Mouse (Mus musculus) midbrain, embryonic 15.5 days (tissue): ENCODE measurements around the gene Gbgt1. TPM values are rescaled to one million over a fixed set of nuclear protein-coding genes. Genes with fewer than 3 reads are reported as not detected.

ENCODE experiments used
- ATAC-seq: fragments of 200-750 bp; cut with Nextera tagmentation; replicated peaks from 2 replicates; pipeline ENCODE4 v1.8.0; 2017; ENCODE audit warnings: moderate TSS enrichment
- H3K27ac ChIP-seq: fragments of 300-500 bp; sonication (generic); 2 replicates; pipeline ENCODE4 v1.5.1; 2015; ENCODE audit warnings: mild to moderate bottlenecking, inconsistent platforms
- H3K27me3 ChIP-seq: fragments of 300-500 bp; sonication (generic); replicated peaks from 2 replicates; pipeline ENCODE4 v1.6.1; 2015; ENCODE audit warnings: inconsistent platforms
- H3K36me3 ChIP-seq: fragments of 300-500 bp; sonication (generic); replicated peaks from 2 replicates; pipeline ENCODE4 v1.6.1; 2015; ENCODE audit warnings: inconsistent platforms
- H3K4me1 ChIP-seq: fragments of 300-500 bp; sonication (generic); 2 replicates; pipeline ENCODE4 v1.6.1; 2015; ENCODE audit warnings: inconsistent platforms
- H3K4me2 ChIP-seq: fragments of 300-500 bp; sonication (generic); 2 replicates; pipeline ENCODE4 v1.6.1; 2015; ENCODE audit warnings: inconsistent platforms, mild to moderate bottlenecking, moderate library complexity
- H3K4me3 ChIP-seq: fragments of 300-500 bp; sonication (generic); 2 replicates; pipeline ENCODE4 v1.5.1; 2015; ENCODE audit warnings: mild to moderate bottlenecking, inconsistent platforms
- H3K9ac ChIP-seq: fragments of 300-500 bp; sonication (generic); 2 replicates; pipeline ENCODE4 v1.6.1; 2015; ENCODE audit warnings: mild to moderate bottlenecking, inconsistent platforms
- H3K9me3 ChIP-seq: fragments of 300-500 bp; sonication (generic); 2 replicates; pipeline ENCODE4 v1.6.1; 2016; ENCODE audit warnings: inconsistent platforms
- WGBS: fragments of 180-500 bp; shearing (Covaris S2); methylation state at CpG from one replicate; pipeline ENCODE4 v1.1.7; 2015; ENCODE audit warnings: mixed read lengths; 5-methylcytosine and 5-hydroxymethylcytosine counted together
- polyA plus RNA-seq: library from polyadenylated mRNA; unstranded; fragments of >200 nt; fragmentation: Nextera tagmentation; extraction: Ambion mirVana; gene quantifications from 2 replicates; pipeline ENCODE4 v1.2.1, GENCODE M21; 2015

Gbgt1 gene
- polyA plus RNA-seq, 1 experiment from 2014 or later = 1.1 TPM

DNA sequence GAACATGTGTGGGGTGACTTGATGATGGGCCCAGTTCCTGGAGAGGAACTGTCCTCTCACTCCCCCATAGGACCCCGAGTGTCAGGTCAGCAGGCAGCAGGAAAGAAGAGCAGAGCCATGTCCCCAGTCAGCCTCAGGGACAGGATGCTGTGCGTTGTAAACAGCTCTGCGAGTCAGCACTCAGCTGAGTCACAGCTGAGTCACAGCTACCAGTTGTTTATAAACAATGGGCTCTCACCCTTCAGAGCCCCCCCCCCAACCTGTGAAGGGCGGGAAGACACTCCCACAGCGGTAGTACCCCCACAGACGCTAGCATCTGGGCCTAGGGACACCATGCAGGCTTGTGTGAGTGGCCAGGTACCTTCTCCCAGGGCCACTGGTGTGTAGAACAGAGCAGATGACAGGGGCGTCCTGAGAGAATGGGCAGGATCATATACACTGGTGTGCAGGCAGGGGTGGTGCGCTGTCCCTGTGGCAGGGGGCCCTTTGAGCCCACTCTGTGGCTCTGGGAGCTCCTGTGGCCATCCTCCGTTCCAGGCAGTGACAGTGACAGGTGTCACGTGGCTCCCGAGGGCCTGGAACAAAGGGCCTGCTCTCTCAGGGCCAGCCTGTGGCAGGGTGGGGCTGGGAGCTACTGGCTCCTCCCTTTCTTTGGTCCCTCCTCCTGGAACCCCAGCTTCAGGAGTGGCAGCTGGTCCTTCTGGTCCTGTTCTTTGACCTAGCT, 28.7 kb downstream of the Gbgt1 start:
- 12% methylated on average over 11 of the region's 11 CpGs for WGBS
- Histone ChIP-seq H3K4me2 (peak overlapping the region; percentile 20), H3K27ac (peak overlapping the region; percentile 75), H3K9me3 (no peaks in the 10 kb centered on the region), H3K27me3 (no peaks in the 10 kb centered on the region), H3K4me3 (no peak overlapping the region), H3K4me1 (peaks cover 85% of the 10 kb centered on the region), H3K36me3 (no peaks in the 10 kb centered on the region), H3K9ac (no peak overlapping the region; the same call in 1 of the 2 replicates)
- peak; percentile 46 for ATAC-seq

DNA sequence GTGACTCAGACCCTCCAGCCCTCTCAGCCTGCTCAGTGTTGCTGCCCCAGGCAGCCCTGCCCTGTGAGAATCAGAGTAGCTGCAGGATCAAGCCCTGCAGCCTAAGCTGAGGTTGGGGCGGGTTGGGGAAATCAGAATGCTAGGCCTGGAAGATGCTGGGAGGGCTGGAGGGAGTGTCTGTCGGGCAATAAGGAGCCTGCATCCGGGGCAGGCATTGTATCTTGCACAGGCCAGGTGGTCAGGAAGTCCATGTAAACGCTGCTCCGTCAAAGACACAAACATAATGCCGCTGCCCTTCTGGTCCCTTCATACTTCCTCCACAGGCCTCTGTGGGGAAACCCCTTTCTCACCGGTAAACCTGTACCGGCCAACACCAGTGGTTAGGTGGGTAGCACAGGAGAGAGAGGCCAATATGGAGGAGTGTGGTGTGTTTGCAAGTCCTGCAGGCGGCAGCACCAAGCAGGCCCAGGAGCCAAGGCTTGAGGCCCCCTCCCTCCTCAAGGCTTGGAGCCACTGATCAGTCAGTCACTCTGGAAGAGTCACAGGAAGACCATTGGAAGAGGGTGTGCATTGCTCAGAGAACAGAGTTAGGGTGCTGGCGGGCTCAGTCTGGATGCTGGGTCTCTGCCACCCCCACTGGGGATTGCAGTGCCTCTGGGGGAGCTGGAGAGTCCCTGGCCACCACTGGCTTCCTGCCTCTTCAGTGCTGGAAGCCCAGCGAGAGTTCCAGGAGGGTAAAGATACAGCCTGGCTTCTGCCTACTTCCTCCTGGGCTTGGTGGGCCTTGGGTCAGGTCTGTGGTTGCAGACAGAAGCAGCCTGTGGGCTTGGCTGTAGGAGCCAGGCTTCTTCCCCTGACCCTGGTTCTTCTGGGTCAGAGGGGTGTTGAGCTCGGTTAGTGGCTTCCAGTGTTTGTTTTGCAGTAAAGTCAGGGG, 29.5 kb downstream of the Gbgt1 start:
- ATAC-seq = peak; percentile 7; the same call in 1 of the 2 replicates
- 41% methylated on average over 12 of the region's 12 CpGs for WGBS
- H3K27ac ChIP-seq = peak overlapping the region; percentile 75
- H3K9me3 ChIP-seq = no peaks in the 10 kb centered on the region
- H3K4me1 ChIP-seq = peaks cover 85% of the 10 kb centered on the region
- H3K4me3 ChIP-seq = no peak overlapping the region
- no peaks in the 10 kb centered on the region for H3K36me3 ChIP-seq
- H3K27me3 ChIP-seq = no peaks in the 10 kb centered on the region
- peak overlapping the region; percentile 20 for H3K4me2 ChIP-seq
- no peak overlapping the region; the same call in 1 of the 2 replicates for H3K9ac ChIP-seq

DNA sequence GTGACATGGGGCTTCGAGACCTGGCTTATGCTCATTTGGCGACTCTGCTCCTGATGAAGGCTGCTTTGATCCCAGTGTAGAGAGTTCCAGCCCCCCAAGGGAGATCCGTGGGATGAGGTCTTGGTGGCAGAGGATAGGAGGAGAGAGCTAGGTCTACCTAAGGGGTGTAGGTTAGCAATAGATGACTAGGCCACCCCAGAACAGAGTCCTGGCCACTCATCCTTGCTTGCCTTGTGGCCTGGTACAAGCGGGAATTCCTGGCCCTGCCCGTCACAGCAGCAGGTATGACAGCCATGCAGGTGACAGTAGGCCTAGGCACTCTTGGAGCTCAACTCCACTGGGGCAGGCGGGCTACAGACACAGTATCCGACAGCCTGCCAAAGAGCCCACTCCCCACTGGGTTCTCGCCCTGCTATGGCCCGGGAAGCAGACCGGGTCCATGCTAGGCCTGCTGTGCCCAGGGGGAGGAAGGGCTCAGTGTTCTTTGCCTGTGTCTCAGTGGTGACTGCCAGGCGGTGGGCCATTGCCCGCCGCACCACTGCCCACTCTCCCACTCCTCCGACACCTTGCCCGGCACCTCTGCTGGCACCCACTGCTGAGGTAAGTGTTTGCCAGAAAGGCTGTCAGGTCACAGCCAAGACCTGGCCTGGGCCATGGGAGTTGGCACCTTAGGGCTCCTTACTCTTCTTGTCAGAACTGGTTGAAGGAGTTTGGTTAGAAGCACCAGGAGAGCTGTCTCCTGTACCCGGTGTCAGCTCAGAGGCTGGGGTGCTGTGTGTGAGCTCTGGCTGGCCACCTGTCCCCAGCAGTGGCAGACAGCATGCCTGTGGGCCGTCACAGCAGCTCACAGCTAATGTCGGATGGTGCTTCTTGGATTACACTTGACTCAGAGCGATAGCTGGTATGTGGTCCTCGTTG, 31.0 kb downstream of the Gbgt1 start:
- no peak for ATAC-seq
- H3K9ac ChIP-seq = no peak overlapping the region
- 84% methylated on average over 20 of the region's 20 CpGs for WGBS

GRCm38 (mm10) chr2:28528354-28528730, 31.7 kb downstream of the Gbgt1 start:
- no peaks in the 10 kb centered on the region for H3K9me3 ChIP-seq
- no peaks in the 10 kb centered on the region for H3K36me3 ChIP-seq
- WGBS = 81% methylated on average over 7 of the region's 7 CpGs
- no peak overlapping the region for H3K4me2 ChIP-seq
- peaks cover 94% of the 10 kb centered on the region for H3K4me1 ChIP-seq
- H3K27me3 ChIP-seq = no peaks in the 10 kb centered on the region
- H3K27ac ChIP-seq = no peak overlapping the region
- ATAC-seq = no peak
- H3K9ac ChIP-seq = no peak overlapping the region
- no peak overlapping the region for H3K4me3 ChIP-seq

More for the DNA sequence above, 31.0 kb downstream of the Gbgt1 start:
- Histone ChIP-seq H3K4me1 (peaks cover 90% of the 10 kb centered on the region), H3K27me3 (no peaks in the 10 kb centered on the region), H3K27ac (no peak overlapping the region), H3K4me3 (no peak overlapping the region), H3K36me3 (no peaks in the 10 kb centered on the region), H3K4me2 (no peak overlapping the region), H3K9me3 (no peaks in the 10 kb centered on the region)

DNA sequence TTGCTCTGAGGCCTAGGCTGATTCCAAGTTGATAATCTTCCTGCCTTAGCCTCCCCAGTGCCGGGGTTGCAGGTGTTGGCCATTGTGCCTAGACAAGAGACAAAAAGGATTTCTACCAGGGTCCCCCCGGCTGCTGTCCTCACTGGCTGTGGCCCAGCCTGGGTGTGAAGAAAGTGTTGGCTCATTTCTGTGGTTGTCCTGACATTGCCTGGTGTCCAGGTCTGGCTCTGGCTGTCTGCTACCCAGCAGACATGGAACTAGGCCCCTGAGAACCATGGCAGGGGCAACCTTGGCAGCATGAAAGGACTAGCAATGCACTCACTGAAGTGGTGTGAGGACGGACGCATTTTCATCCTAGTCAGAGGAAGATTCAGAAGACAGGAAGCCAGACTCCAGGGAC, 33.2 kb downstream of the Gbgt1 start:
- no peaks in the 10 kb centered on the region for H3K27me3 ChIP-seq
- H3K4me3 ChIP-seq = no peak overlapping the region
- H3K9ac ChIP-seq = no peak overlapping the region
- no peak overlapping the region for H3K4me2 ChIP-seq
- no peaks in the 10 kb centered on the region for H3K9me3 ChIP-seq
- H3K36me3 ChIP-seq = no peaks in the 10 kb centered on the region
- H3K4me1 ChIP-seq = peaks cover 96% of the 10 kb centered on the region
- no peak for ATAC-seq
- 0 out of 2 replicates have a peak overlapping the region, but pooled peaks have one; percentile 3 for H3K27ac ChIP-seq
- WGBS = 66% methylated on average over 4 of the region's 4 CpGs

DNA sequence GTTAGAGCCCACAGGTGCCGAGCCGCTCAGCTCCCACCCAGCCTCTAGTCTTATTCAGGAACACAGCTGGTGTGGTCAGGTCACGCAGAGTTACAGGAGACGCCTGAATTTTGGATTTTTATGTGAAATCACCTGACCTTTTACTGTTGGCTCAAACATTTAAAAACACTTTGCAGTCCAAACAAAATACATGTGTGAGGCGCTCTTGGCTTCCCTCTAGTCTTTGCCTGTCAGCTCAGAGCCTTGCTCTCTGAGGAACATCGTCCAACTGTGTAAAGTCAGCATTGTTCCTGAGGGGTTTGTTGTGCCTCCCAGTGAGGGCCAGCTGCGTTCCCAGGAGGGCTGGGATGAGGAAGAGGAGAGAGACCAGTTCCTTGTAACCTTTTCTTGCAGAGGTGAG, 33.6 kb downstream of the Gbgt1 start:
- no peak for ATAC-seq
- no peak overlapping the region for H3K27ac ChIP-seq
- H3K9me3 ChIP-seq = no peaks in the 10 kb centered on the region
- H3K9ac ChIP-seq = no peak overlapping the region
- no peak overlapping the region for H3K4me2 ChIP-seq
- peaks cover 96% of the 10 kb centered on the region for H3K4me1 ChIP-seq
- no peak overlapping the region for H3K4me3 ChIP-seq
- H3K36me3 ChIP-seq = no peaks in the 10 kb centered on the region
- WGBS = 56% methylated on average over 7 of the region's 7 CpGs
- no peaks in the 10 kb centered on the region for H3K27me3 ChIP-seq

GRCm38 (mm10) chr2:28532938-28533771, 36.5 kb downstream of the Gbgt1 start:
- Histone ChIP-seq H3K9ac (peak overlapping the region; percentile 54), H3K27me3 (no peaks in the 10 kb centered on the region), H3K27ac (peak overlapping the region; percentile 79), H3K36me3 (no peaks in the 10 kb centered on the region), H3K4me3 (peak overlapping the region; percentile 49), H3K9me3 (no peaks in the 10 kb centered on the region), H3K4me1 (peaks cover 98% of the 10 kb centered on the region), H3K4me2 (peak overlapping the region; percentile 79)
- peak; percentile 91 for ATAC-seq
- 2% methylated on average over 49 of the region's 49 CpGs for WGBS

GRCm38 (mm10) chr2:28533901-28534435, 37.3 kb downstream of the Gbgt1 start:
- H3K36me3 ChIP-seq = no peaks in the 10 kb centered on the region
- H3K4me1 ChIP-seq = peaks cover 98% of the 10 kb centered on the region
- H3K27me3 ChIP-seq = no peaks in the 10 kb centered on the region
- peak overlapping the region; percentile 49 for H3K4me3 ChIP-seq
- H3K27ac ChIP-seq = peak overlapping the region; percentile 79
- no peak for ATAC-seq
- peak overlapping the region; percentile 54 for H3K9ac ChIP-seq
- whole genome bisulfite sequencing = 45% methylated on average over 7 of the region's 7 CpGs
- H3K9me3 ChIP-seq = no peaks in the 10 kb centered on the region
- H3K4me2 ChIP-seq = peak overlapping the region; percentile 79

GRCm38 (mm10) chr2:28534436-28535262, 38.0 kb downstream of the Gbgt1 start:
- no peak for ATAC-seq
- H3K4me1 ChIP-seq = peaks cover 98% of the 10 kb centered on the region
- WGBS = 20% methylated on average over 11 of the region's 11 CpGs
- H3K4me3 ChIP-seq = peak overlapping the region; percentile 49
- H3K9me3 ChIP-seq = no peaks in the 10 kb centered on the region
- H3K27me3 ChIP-seq = no peaks in the 10 kb centered on the region
- H3K4me2 ChIP-seq = peak overlapping the region; percentile 79
- peak overlapping the region; percentile 54 for H3K9ac ChIP-seq
- H3K36me3 ChIP-seq = no peaks in the 10 kb centered on the region
- peak overlapping the region; percentile 79 for H3K27ac ChIP-seq

DNA sequence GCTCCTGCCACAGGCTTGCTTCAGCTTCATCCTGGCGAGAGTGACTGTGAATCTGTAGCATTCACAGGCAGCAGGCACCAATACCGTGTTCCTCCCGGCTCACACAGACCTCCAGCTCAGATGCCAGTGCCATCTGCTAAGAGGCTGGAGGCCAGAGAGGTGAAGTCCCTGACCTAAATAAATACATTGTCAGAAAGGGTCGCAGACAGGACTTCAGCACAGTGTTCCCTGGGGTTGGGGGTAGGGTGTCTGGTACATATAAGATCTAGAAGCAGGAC, 38.5 kb downstream of the Gbgt1 start:
- no peak for ATAC-seq
- H3K4me1 ChIP-seq = peaks cover 98% of the 10 kb centered on the region
- no peak overlapping the region for H3K9ac ChIP-seq
- H3K27me3 ChIP-seq = no peaks in the 10 kb centered on the region
- no peaks in the 10 kb centered on the region for H3K36me3 ChIP-seq
- H3K4me2 ChIP-seq = peak overlapping the region; percentile 79
- H3K9me3 ChIP-seq = no peaks in the 10 kb centered on the region
- H3K4me3 ChIP-seq = no peak overlapping the region
- WGBS = 29% methylated on average over 4 of the region's 4 CpGs
- peak overlapping the region; percentile 79 for H3K27ac ChIP-seq
